Mouse (Mus musculus): ENCODE measurements around the gene Hist1h2be. TPM values are rescaled to one million over a fixed set of nuclear protein-coding genes. Genes with fewer than 3 reads are reported as not detected.
"Not testable (repeated sequence)": the region's sequence is repeated elsewhere in the genome, so short reads cannot be mapped to it uniquely, and the experiment has no call there.

Hist1h2be gene
- total RNA-seq, 2 experiments from 2014 or later: 10.8 to 17.5 TPM

GRCm38 (mm10) chr13:23551146-23551834 is 69.6 kb downstream of the Hist1h2be start, which contains the start of gene Hist1h4f:
TSS of gene Hist1h4f (minus strand) at chr13:23551648.
- peak; percentile 73 for DNase-seq
- Histone ChIP-seq H3K4me3 (peak within 1 kb of the TSS; percentile 73), H3K27ac (peak within 1 kb of the TSS; percentile 82)
- intact Hi-C loops (cut with DNase I): not testable (repeated sequence)
- TF ChIP-seq CTCF (IDR thresholded peaks at IDR 0.05): peak; percentile 61

GRCm38 (mm10) chr13:23550761-23551145 is 70.2 kb downstream of the Hist1h2be start:
- intact Hi-C loops (cut with DNase I): no loop called here
- peak overlapping the region; percentile 82 for H3K27ac ChIP-seq
- peak overlapping the region; percentile 73 for H3K4me3 ChIP-seq
- no peak for DNase-seq
- TF ChIP-seq CTCF (IDR thresholded peaks at IDR 0.05): no peak

DNA sequence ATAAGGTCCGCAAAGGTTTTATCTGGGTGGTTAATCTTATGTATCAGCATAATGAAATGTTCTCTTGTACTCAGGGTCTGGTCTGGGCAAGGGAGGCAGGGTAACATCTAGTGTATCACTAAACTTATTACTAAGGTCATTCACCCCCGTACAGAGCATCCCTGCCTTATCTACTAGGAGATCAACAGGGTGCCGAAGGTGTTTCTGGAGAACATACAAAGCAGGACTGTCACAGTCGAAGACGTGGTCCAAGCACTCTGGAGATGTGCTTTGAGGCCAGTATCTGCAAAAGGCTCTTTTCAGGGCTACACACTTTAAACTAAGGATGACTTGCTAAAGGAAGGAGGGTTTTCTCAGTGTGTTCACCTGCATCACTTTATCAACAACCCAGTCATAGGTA is 74.2 kb downstream of the Hist1h2be start:
- DNase-seq: no peak
- Histone ChIP-seq H3K27ac (no peak overlapping the region), H3K4me3 (no peak overlapping the region)
- intact Hi-C loops (cut with DNase I): no loop called here
- TF ChIP-seq CTCF (IDR thresholded peaks at IDR 0.05): no peak

DNA sequence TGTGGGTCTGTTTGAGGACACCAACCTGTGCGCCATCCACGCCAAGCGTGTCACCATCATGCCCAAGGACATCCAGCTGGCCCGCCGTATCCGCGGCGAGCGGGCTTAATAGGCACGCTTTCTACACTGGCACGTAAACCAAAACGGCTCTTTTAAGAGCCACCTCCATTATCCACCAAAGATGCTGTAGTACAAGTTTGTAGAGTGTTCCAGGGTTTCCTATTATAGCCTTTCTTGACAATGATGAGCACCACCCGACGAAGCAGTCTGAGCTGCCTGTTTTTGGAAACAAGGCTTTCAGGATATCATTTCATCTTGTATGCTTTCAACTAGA is 76.2 kb downstream of the Hist1h2be start:
- DNase-seq; intact Hi-C loops (cut with DNase I): not testable (repeated sequence)
- H3K27ac ChIP-seq: peak overlapping the region; percentile 96
- H3K4me3 ChIP-seq: peak overlapping the region; percentile 74

- peak; percentile 63 for DNase-seq
- intact Hi-C loops (cut with DNase I): no loop called here
- TF ChIP-seq CTCF (IDR thresholded peaks at IDR 0.05): no peak
- Histone ChIP-seq H3K4me3 (peak within 1 kb of the TSS; percentile 74), H3K27ac (peak within 1 kb of the TSS; percentile 96)
These were observed 76.7 kb downstream of the Hist1h2be start, which contains the start of gene Hist1h3f for GRCm38 (mm10) chr13:23543965-23544786. TSS of gene Hist1h3f (plus strand) at chr13:23544052.

GRCm38 (mm10) chr13:23542999-23543607 is 77.8 kb downstream of the Hist1h2be start, which contains the start of gene Hist1h2bh:
TSS of gene Hist1h2bh (minus strand) at chr13:23543392.
- DNase-seq: peak; percentile 48
- H3K27ac ChIP-seq: peak within 1 kb of the TSS; percentile 96
- intact Hi-C loops (cut with DNase I): not testable (repeated sequence)

DNA sequence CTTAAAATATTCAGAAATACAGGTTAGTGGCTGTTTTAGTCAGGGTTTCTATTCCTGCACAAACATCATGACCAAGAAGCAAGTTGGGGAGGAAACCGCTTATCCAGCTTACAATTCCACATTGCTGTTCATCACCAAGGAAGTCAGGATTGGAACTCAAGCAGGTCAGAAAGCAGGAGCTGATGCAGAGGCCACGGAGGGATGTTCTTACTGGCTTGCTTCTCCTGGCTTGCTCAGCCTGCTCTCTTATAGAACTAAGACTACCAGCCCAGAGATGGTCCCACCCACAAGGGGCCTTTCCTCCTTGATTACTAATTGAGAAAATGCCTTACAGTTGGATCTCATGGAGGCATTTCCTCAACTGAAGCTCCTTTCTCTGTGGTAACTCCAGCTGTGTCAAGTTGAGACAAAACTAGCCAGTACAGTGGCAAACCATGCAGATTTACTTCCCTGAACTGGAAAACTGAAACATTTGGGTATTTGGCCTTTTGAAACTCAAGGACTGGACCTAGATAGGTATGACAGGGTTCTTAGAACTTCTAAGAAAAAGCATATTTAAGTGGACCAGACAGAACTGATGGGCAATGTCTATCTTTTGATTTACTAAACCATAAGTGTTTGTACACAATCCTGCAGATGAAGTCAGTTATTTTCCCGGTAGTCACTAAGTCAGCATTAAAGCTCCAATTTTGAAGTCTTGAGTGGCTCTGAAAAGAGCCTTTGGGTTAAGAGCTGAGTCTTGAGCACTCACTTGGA is 78.5 kb downstream of the Hist1h2be start:
- peak overlapping the region; percentile 96 for H3K27ac ChIP-seq

More at GRCm38 (mm10) chr13:23542999-23543607, 77.8 kb downstream of the Hist1h2be start, which contains the start of gene Hist1h2bh:
- H3K4me3 ChIP-seq: peak within 1 kb of the TSS; percentile 74

GRCm38 (mm10) chr13:23541497-23541896 is 79.4 kb downstream of the Hist1h2be start:
- TF ChIP-seq CTCF (IDR thresholded peaks at IDR 0.05): no peak
- Histone ChIP-seq H3K4me3 (no peak overlapping the region), H3K27ac (no peak overlapping the region)
- no peak for DNase-seq
- intact Hi-C loops (cut with DNase I): no loop called here

More for the DNA sequence above, 78.5 kb downstream of the Hist1h2be start:
- peak overlapping the region; percentile 74 for H3K4me3 ChIP-seq
- intact Hi-C loops (cut with DNase I); DNase-seq: not testable (repeated sequence)

GRCm38 (mm10) chr13:23539821-23540220 is 81.1 kb downstream of the Hist1h2be start:
- H3K4me3 ChIP-seq; H3K27ac ChIP-seq; DNase-seq; intact Hi-C loops (cut with DNase I): not testable (repeated sequence)

DNA sequence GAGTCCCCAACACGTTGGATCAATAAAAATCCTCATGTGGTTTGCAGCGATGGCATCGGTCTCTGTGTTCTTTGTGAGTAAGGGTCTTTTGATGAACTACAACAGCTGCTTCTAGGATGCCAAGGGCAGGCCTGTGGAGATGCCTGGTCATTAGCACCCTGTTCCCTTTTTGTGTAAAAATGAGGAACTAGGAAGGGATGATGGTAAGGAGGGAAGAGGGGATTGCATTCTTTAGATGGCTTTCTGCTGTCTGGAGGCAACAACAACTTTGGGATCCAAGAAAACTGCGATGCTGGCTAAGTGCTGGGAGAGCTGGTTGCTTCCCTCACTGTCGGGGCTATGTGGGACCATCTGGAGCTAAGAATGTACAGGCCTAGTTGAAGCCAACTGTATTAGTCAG is 82.7 kb downstream of the Hist1h2be start:
- intact Hi-C loops (cut with DNase I): no loop called here
- DNase-seq: no peak
- Histone ChIP-seq H3K4me3 (no peak overlapping the region), H3K27ac (no peak overlapping the region)
- TF ChIP-seq CTCF (IDR thresholded peaks at IDR 0.05): no peak

- no peak overlapping the region for H3K4me3 ChIP-seq
- intact Hi-C loops (cut with DNase I): no loop called here
- H3K27ac ChIP-seq: no peak overlapping the region
- no peak for DNase-seq
- TF ChIP-seq CTCF (IDR thresholded peaks at IDR 0.05): no peak
These were observed 83.8 kb downstream of the Hist1h2be start for GRCm38 (mm10) chr13:23537006-23537710.

Data from gastrocnemius, adult 2 months (tissue).